Mouse (Mus musculus) testis, adult 2 months (tissue): ENCODE results near the gene Rtcb.

Source experiments
- CTCF ChIP-seq: fragments of 200-500 bp; IDR thresholded peaks from 2 replicates; pipeline ENCODE4 v1.5.1; 2012; ENCODE audit warnings: low read depth, mild to moderate bottlenecking, inconsistent platforms, low read length, moderate library complexity; ENCODE audit not compliant: control insufficient read depth, insufficient read depth, insufficient replicate concordance
- POLR2A ChIP-seq: fragments of 200-500 bp; IDR thresholded peaks from 2 replicates; pipeline ENCODE4 v1.6.1; 2012; ENCODE audit warnings: low read depth, mild to moderate bottlenecking, inconsistent platforms, low read length, moderate library complexity; ENCODE audit not compliant: control insufficient read depth

DNA sequence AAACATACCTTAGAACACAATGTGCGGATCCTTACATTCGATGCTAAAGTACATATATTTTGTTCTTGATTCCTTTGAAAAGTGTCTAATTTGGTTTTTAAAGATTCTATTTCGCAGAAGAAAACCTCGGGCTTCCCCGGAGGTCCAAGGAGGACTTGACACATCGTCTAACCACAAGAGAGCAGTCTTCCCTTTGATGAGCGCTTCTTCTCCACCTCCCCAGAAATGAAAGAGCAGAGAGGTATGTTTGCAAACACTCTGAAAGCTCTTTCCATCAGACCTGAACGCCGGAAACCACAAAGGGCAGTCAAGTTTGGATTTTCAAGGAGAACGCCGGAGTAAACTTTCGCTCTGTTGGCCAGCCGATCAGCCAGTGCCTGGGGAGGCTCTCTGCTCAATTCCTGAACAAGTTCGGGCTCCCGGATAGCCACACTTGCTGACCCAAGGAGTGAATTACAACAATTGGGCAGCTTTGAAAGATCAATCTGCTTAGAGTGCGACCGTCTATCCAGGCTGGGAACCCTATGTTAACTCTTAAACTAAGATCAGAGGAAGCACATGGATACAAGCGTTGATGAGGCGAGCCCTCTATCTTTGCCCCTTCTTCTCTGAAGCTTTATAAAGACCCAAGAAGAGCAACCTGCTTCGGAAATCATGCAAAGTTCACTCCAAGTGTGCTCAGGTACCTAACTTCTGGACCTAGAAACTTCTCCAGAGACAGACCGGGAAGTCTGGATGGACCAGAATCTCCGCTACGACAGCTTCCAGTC is 29.8 kb downstream of the Rtcb start, which contains the start of gene Ascl4:
- no peak for TF ChIP-seq CTCF
- no peak for TF ChIP-seq POLR2A
